Comparison of ENCODE assay signal across 16 mouse cellular contexts in genomic region chr4:102414610-102415009, GRCm38 (mm10).
"Had no signal": no experiment of that assay in that cellular context is flagged by ENCODE, and none has a peak within 500 bp of the region (broad histone marks: within the 10 kb centered on the region; RNA-seq: fewer than 3 reads in every experiment).

No protein-coding gene starts in this region.

- H3K9ac ChIP-seq: lung, embryonic 15.5 days; midbrain, embryonic 13.5 days; midbrain, embryonic 15.5 days; neural tube, embryonic 12.5 days had no signal

- H3K27ac ChIP-seq: lung, embryonic 15.5 days; macrophage; midbrain, embryonic 13.5 days; neural tube, embryonic 12.5 days had no signal

- H3K27me3 ChIP-seq: lung, embryonic 15.5 days; megakaryocyte, embryonic 14.5 days; midbrain, embryonic 15.5 days; neural tube, embryonic 12.5 days had no signal

- H3K4me1 ChIP-seq: lung, embryonic 15.5 days; megakaryocyte, embryonic 14.5 days; midbrain, embryonic 15.5 days; neural tube, embryonic 12.5 days had no signal

- ATAC-seq: lung, postnatal 0 days; midbrain, embryonic 13.5 days had no signal

- H3K9me3 ChIP-seq: lung, embryonic 15.5 days; megakaryocyte, embryonic 14.5 days; midbrain, embryonic 13.5 days; midbrain, embryonic 15.5 days; neural tube, embryonic 12.5 days had no signal

- H3K36me3 ChIP-seq: lung, embryonic 15.5 days; midbrain, embryonic 13.5 days; midbrain, embryonic 15.5 days; neural tube, embryonic 12.5 days had no signal

- DNase-seq: lung, adult 2 months; lung, postnatal 14 days; lung, postnatal 36 days; right cerebral cortex, postnatal 14 days; spleen, adult 18-20 months; thymus, adult 18-20 months; thymus, postnatal 14 days; thymus, postnatal 36 days had no signal

- H3K4me2 ChIP-seq: lung, embryonic 15.5 days; midbrain, embryonic 11.5 days; midbrain, embryonic 13.5 days; midbrain, embryonic 15.5 days; neural tube, embryonic 12.5 days had no signal

- H3K4me3 ChIP-seq: lung, embryonic 15.5 days; megakaryocyte, embryonic 14.5 days; midbrain, embryonic 13.5 days; midbrain, embryonic 15.5 days; neural tube, embryonic 12.5 days had no signal
